Mouse (Mus musculus) ovary, postnatal 10 days (tissue): ENCODE data around the gene Fam214a.
"Not testable (repeated sequence)": the region's sequence is repeated elsewhere in the genome, so short reads cannot be mapped to it uniquely, and the experiment has no call there.

Experiments
- DNase-seq: peaks from one replicate; pipeline ENCODE4 v3.0.0; 2022; ENCODE audit warnings: low spot score

The Fam214a gene

DNA sequence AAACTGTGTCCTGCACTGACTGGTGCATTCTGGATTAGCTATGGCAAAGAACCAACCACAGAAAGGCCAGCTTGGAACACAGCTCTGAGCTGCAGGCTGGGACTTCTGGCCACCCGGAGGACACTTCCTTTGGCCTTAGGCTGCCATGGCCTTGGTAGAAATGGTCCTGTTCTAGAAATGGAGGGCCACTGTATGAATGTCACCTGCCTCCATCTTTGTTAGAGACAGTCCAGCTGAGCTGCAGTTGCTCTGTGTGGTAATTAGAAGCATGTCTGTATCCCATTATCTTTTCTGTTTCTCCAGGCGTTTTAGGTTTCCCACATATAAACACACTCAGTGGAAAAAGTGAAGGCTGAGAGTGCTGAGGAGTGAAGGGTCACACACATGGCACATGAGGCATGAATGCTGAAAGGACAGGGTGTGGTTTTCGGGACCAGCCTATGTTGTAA is 29.0 kb downstream of the Fam214a start:
- DNase-seq, result no peak

GRCm38 (mm10) chr9:74982193-74982592 is 29.5 kb downstream of the Fam214a start:
- DNase-seq, result no peak

DNA sequence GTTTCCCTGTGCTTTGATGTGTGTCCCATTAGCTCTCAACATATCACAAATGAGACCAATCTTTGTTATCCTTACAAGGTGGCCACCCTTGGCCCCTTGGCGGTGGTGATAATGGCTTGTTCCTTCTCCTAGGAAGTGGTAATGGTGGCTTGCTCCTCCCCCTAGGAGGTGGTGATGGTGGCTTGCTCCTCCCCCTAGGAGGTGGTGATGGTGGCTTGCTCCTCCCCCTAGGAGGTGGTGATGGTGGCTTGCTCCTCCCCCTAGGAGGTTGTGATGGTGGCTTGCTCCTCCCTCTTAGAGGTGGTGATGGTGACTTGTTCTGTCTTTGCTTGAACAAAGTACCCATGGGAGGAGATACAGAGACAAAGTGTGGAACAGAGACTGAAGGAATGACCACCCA is 30.0 kb downstream of the Fam214a start:
- not testable (repeated sequence) for DNase-seq

DNA sequence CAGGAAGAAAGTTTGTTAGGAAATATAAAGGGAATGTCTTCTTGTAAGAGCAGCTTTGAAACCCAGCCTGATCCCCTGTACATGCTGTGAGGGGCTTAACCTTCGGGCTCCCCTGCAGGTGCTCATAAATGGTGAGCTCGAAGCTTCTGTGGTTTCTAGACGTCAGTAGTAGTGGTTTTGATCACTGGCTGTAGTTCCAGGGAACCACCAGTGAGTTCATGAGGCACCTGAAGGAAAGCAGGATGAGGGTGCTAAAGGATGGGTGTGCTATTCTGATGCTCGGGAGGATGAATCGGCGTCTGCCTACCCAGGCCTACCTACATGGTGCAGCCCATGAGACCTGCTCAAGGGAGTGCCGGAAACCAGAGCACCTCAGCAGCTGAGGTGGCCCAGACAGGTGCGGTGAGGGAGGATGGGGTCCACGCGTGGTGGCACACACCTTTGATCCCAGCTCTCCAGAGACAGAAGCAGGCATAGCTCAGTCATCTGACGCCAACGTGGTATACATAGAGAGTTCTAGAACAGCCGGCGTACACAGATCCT is 32.6 kb downstream of the Fam214a start:
- no peak for DNase-seq

- DNase-seq, result no peak
Measured at GRCm38 (mm10) chr9:74985770-74986169, 33.1 kb downstream of the Fam214a start.

DNA sequence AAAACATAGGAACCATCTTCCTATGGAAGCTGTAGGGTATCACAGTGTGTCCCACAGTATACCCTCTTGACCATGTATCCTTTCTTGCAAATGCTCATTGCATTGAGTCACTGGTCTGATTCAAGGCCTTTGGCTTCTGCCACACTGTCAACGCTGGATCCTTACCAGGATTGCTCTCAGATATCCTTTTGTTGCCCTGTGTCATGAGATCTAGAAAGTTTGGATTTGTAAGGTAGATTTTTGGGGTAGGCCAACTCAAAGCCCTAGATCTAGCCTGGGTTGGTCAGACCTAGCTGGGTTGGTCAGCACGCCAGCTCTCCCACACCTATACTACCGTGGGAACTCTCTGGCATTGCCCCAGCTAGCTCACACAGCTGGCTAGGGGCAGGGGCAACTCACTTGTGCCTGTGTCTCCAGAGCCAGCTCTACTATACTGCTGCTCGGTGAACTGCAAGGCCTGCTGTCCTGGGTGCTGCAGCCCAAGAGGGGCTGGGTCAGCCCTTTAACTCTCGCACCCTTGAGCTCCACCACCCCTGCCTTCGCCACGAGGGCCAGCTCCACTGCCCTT is 36.3 kb downstream of the Fam214a start:
- no peak for DNase-seq

- DNase-seq, result no peak
Measured at GRCm38 (mm10) chr9:74989990-74990389, 37.3 kb downstream of the Fam214a start.

GRCm38 (mm10) chr9:74994611-74995257 is 42.0 kb downstream of the Fam214a start:
- no peak for DNase-seq

GRCm38 (mm10) chr9:74996349-74996748 is 43.7 kb downstream of the Fam214a start:
- no peak for DNase-seq

- DNase-seq, result no peak
Measured at GRCm38 (mm10) chr9:74997976-74998375, 45.3 kb downstream of the Fam214a start.

GRCm38 (mm10) chr9:75001006-75001405 is 48.3 kb downstream of the Fam214a start:
- no peak for DNase-seq

DNA sequence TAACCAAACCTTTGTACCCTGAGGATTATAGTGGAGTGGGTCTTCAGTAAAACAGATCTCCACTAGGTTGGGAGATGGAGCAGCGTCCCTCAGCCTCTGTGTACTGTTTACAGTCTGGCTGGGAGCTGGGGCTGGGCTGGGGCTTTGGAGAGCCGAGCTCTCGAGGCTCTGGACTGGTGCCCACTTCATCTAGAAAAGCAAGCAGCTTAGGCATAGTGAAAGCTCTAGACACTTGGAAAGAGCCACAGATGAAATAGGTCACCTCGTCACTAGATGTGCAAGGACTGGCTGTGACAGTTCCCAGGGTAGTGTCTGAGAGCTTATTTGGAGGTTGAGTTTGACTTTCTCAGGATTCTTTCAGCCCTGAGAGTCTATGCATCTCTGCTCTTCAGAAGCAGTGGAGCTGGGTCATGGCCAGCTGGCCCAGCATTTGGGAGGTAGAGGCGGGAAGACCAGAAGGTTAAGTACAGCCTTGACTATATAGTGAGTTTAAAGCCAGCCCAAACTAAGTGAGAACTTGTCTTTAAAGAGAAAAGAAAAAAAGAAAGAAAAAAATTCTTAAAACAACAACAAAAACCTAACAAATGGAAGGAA is 49.0 kb downstream of the Fam214a start:
- DNase-seq, result no peak

DNA sequence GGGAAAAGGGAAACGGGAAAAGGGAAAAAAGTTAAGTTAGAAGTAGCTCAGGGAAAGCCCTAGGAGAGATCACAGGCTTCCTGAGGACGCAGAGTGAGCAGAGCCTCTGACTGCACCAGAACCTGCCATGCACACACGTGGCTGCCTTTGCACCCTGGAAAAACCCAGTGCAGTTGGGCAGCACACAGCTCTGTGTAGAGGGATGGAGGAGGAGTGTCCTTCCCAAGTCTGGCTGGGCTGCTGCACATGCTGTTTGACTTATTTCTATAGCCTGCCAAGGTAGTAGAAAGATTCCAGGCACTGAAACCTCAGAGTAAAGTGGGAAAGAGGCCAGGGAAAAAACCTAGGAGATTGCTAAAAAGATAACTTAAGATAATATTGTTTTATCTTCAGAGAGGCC is 49.6 kb downstream of the Fam214a start:
- no peak for DNase-seq

DNA sequence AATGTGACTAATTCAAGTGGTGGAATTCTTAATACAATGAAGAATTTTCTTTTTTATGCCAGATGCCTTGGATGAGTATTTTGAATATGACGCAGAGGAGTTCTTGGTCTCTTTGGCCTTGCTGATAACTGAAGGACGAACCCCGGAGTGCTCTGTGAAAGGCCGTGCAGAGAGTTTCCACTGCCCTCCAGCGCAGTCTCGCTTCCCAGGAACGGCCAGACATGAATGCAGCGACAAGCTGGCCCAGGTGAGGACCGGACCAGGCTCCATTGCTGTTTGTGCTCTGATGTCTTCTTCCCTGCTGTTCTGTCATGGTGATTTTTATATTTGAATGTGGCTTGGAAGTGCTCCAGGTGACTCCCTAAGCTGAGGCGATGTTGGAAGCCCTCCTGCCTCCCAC is 51.5 kb downstream of the Fam214a start:
- no peak for DNase-seq

DNA sequence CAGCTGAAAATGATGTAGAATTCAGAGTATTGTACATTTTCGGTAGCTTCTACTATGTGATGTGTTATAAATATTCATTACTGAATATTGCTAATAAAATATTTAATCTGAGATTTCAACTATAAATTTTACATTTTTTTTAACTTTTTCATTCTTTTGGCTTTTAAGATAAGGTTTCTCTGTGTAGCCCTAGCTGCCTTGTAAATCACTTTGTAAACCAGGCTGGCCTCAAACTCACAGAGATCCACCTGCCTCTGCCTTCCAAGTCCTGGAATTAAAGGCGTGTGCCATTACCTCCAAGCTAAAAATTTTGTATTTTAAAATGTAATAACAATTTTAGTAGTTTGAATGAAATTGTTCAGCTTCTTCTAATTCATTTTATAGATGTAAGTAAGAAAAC is 63.9 kb downstream of the Fam214a start:
- no peak for DNase-seq

DNA sequence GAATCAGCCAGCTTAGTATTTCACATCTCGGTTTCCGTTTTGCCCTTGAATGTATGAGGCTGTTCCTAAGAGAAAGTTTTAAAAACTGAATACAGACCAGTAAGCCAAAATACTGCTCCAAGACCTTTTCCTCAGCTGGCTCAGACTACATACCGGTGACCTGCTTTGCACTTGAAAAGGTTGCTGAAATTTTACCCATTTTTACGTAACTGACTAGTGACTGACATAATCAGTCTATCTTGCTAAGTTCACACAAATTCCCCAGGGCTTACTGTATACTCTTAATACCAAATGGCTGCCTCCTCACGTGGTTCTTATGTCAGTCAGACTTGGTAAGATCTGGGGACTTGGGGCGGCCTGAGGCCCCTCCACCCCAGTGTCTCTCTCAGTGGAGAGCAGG is 66.5 kb downstream of the Fam214a start:
- no peak for DNase-seq

DNA sequence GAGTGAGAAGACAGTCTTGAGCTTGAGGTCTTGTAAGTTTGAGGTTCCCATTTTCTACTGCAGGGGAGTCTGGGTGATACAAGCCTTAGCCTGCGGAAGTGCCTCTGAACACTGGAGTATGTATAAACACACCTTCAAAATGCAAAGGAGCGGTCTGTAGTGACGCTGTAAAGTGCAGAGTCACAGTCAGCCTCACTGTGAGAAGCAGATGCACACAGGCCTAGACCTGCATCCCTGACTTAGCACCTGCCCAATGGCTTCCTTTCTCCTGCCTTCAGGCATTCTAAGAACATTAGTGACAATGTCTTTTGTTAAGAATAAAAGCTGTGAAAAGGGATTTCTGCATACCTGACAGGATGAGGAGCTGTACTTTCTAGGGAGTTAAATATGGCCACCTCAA is 66.9 kb downstream of the Fam214a start:
- DNase-seq, result no peak

- no peak for DNase-seq
Measured at GRCm38 (mm10) chr9:75020561-75020960, 67.9 kb downstream of the Fam214a start.

- DNase-seq, result no peak
Measured at GRCm38 (mm10) chr9:75022546-75022945, 69.9 kb downstream of the Fam214a start.

GRCm38 (mm10) chr9:75023150-75023894 is 70.6 kb downstream of the Fam214a start:
- DNase-seq, result no peak

DNA sequence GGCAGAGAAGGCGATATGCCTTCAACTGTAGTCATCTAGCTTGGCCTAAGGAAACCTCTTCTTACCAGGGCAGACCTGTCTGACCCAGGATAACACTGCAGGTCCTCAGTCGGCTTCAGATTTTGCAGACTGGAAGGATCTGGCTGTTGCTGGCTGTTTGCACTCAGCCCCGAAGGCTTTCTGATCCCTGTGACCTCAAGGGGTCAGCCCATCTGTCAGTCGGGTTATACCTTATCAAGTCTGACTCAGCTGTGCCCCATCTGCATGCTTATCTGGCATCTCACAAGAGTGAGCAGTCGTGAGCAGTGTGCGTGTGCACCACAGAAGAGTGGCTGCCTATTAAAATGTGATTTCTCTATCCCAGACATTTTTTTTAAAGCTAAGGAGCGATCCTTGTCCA is 71.4 kb downstream of the Fam214a start:
- DNase-seq, result no peak

DNA sequence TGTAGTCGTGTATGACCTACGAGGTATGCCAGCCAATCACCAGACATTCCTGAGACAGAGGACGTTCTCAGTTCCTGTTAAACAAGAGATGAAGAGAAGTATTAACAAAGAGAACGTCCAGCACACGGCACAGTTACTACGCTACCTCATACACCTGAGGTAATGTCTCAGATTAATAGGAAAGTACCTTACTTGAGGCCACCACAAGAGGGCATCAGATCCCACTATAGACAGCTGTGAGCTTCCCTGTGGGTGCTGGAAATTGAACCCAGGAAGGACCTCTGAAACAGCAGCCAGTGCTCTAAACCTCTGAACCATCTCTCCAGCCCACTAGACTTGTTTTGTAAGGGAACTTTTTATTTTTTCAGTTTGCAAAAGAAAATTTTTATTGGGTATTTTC is 73.0 kb downstream of the Fam214a start:
- no peak for DNase-seq

DNA sequence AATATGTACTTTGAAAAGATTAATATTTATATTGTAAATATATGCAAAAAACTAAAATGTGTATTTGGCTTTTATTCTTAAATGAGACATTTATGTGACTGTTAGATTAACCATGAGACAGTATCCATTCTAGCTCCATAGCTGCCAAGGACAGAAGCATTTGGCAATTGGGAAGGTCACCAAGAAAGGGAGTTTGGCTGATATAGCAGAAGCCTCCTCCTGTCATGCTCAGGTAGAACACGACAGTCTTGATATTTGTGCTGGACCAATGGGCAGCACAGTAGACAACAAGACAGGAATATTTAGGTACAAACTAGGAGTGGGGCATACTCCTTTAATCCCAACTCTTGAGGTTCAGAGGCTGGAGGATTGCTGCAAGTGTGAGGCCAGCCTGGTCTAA is 79.7 kb downstream of the Fam214a start:
- DNase-seq, result no peak
